Mouse (Mus musculus): ENCODE measurements around the gene Adamts13.

GRCm38 (mm10) chr2:26997498-26997897 lies 24.3 kb downstream of the Adamts13 start:
- TF ChIP-seq CHD2 (IDR thresholded peaks at IDR 0.05; ENCODE audit: low read depth, low read length) (no peak), ZC3H11A (IDR thresholded peaks at IDR 0.05; ENCODE audit: borderline replicate concordance, low read depth, low read length) (no peak), MAFK (IDR thresholded peaks at IDR 0.05; ENCODE audit: insufficient read depth, low read depth, low read length) (no peak), ZNF384 (IDR thresholded peaks at IDR 0.05; ENCODE audit: low read depth, low read length) (no peak)

Data from ES-E14 (cell line).